Mouse (Mus musculus) midbrain, postnatal 0 days (tissue): ENCODE data around the gene Copg1. TPM values are rescaled to one million over a fixed set of nuclear protein-coding genes. Genes with fewer than 3 reads are reported as not detected.
A peak's percentile ranks its signal among the peaks of the same experiment; 100 is the strongest.

Source experiments
- ATAC-seq: fragments of 200-750 bp; cut with Nextera tagmentation; 2 replicates; pipeline ENCODE4 v1.8.0; 2017; ENCODE audit warnings: moderate number of reproducible peaks, mild to moderate bottlenecking, moderate TSS enrichment, moderate library complexity; ENCODE audit not compliant: low FRiP score
- DNase-seq: peaks from one replicate; pipeline ENCODE4 v3.0.0-alpha.2; 2015; ENCODE audit warnings: low spot score
- H3K27ac ChIP-seq: fragments of 300-500 bp; sonication (generic); 2 replicates; pipeline ENCODE4 v1.5.1; 2014; ENCODE audit warnings: low read depth, mild to moderate bottlenecking, low read length, mixed read lengths
- H3K27me3 ChIP-seq: fragments of 300-500 bp; sonication (generic); 2 replicates; pipeline ENCODE4 v1.6.1; 2014; ENCODE audit warnings: low read length, control low read depth, mixed read lengths; ENCODE audit not compliant: insufficient read depth
- H3K36me3 ChIP-seq: fragments of 300-500 bp; sonication (generic); 2 replicates; pipeline ENCODE4 v1.6.1; 2014; ENCODE audit warnings: low read length, control low read depth, mixed read lengths; ENCODE audit not compliant: insufficient read depth
- H3K4me1 ChIP-seq: fragments of 300-500 bp; sonication (generic); 2 replicates; pipeline ENCODE4 v1.6.1; 2014; ENCODE audit warnings: mild to moderate bottlenecking, control low read depth, antibody characterized with exemption, low read length, mixed read lengths; ENCODE audit not compliant: insufficient read depth
- H3K4me2 ChIP-seq: fragments of 300-500 bp; sonication (generic); 2 replicates; pipeline ENCODE4 v1.6.1; 2014; ENCODE audit warnings: low read depth, mild to moderate bottlenecking, low read length, mixed read lengths; ENCODE audit not compliant: poor library complexity, severe bottlenecking
- H3K4me3 ChIP-seq: fragments of 300-500 bp; sonication (generic); 2 replicates; pipeline ENCODE4 v1.5.1; 2014; ENCODE audit warnings: low read depth, mild to moderate bottlenecking, low read length, moderate library complexity
- H3K9ac ChIP-seq: fragments of 300-500 bp; sonication (generic); replicated peaks from 2 replicates; pipeline ENCODE4 v1.6.1; 2014; ENCODE audit warnings: mild to moderate bottlenecking, low read length, moderate library complexity, mixed read lengths; ENCODE audit not compliant: poor library complexity, severe bottlenecking
- H3K9me3 ChIP-seq: fragments of 300-500 bp; sonication (generic); 2 replicates; pipeline ENCODE4 v1.6.1; 2016; ENCODE audit warnings: low read length, control low read depth
- CTCF ChIP-seq: IDR thresholded peaks from 2 replicates; pipeline ENCODE4 v1.5.1; 2016; ENCODE audit warnings: antibody characterized with exemption, mild to moderate bottlenecking
- WGBS: fragments of 180-500 bp; shearing (Covaris S2); extraction: QIAGEN DNeasy Blood & Tissue Kit; methylation state at CpG from one replicate; pipeline ENCODE4 v1.1.7; 2014; 5-methylcytosine and 5-hydroxymethylcytosine counted together
- polyA plus RNA-seq: library from polyadenylated mRNA; unstranded; fragments of >200 nt; fragmentation: Nextera tagmentation; extraction: Ambion mirVana; gene quantifications from 2 replicates; pipeline ENCODE4 v1.2.1, GENCODE M21; 2015
- total RNA-seq: library from RNA; depleted of rRNA; stranded (reverse); fragments of >200 nt; gene quantifications from 2 replicates; pipeline ENCODE4 v1.2.3, GENCODE M21; 2014

Gene Copg1
- total and polyA plus RNA-seq, 2 experiments from 2014 or later, result 191 to 202 TPM

- Histone ChIP-seq H3K4me1 (peaks cover 6% of the 10 kb centered on the region; the same call in 1 of the 2 replicates), H3K36me3 (peaks cover 26% of the 10 kb centered on the region), H3K27ac (no peak overlapping the region; the same call in 1 of the 2 replicates), H3K4me3 (no peak overlapping the region), H3K27me3 (no peaks in the 10 kb centered on the region), H3K4me2 (no peak overlapping the region), H3K9me3 (no peaks in the 10 kb centered on the region), H3K9ac (no peak overlapping the region)
- no peak for TF ChIP-seq CTCF
- DNase-seq, result no peak
- 93% methylated on average over 13 of the region's 13 CpGs for WGBS
- ATAC-seq, result no peak
Observed at GRCm38 (mm10) chr6:87845031-87845695, 42.5 kb upstream of the Copg1 start.

GRCm38 (mm10) chr6:87846813-87847212 lies 40.8 kb upstream of the Copg1 start:
- Histone ChIP-seq H3K9ac (no peak overlapping the region), H3K4me3 (no peak overlapping the region), H3K9me3 (no peaks in the 10 kb centered on the region), H3K4me2 (no peak overlapping the region), H3K4me1 (peaks cover 6% of the 10 kb centered on the region; the same call in 1 of the 2 replicates), H3K27me3 (no peaks in the 10 kb centered on the region), H3K27ac (no peak overlapping the region), H3K36me3 (peaks cover 26% of the 10 kb centered on the region)
- WGBS, result 81% methylated on average over 1 of the region's 1 CpGs
- DNase-seq, result no peak
- no peak for TF ChIP-seq CTCF
- ATAC-seq, result no peak

- Histone ChIP-seq H3K27ac (peak overlapping the region; percentile 95; the same call in 1 of the 2 replicates), H3K4me1 (peaks cover 6% of the 10 kb centered on the region; the same call in 1 of the 2 replicates), H3K9me3 (no peaks in the 10 kb centered on the region)
Observed at GRCm38 (mm10) chr6:87849780-87850154, 37.8 kb upstream of the Copg1 start.

GRCm38 (mm10) chr6:87850155-87850899 lies 37.3 kb upstream of the Copg1 start:
- under 1% methylated on average over 56 of the region's 73 CpGs for WGBS
- Histone ChIP-seq H3K4me1 (peaks cover 6% of the 10 kb centered on the region; the same call in 1 of the 2 replicates), H3K4me2 (peak overlapping the region; percentile 78), H3K36me3 (peaks cover 3% of the 10 kb centered on the region; the same call in 1 of the 2 replicates), H3K27ac (peak overlapping the region; percentile 95), H3K4me3 (peak overlapping the region; percentile 99), H3K9me3 (no peaks in the 10 kb centered on the region), H3K27me3 (no peaks in the 10 kb centered on the region), H3K9ac (peak overlapping the region; percentile 97)
- DNase-seq, result peak; percentile 46
- ATAC-seq, result peak; percentile 63
- no peak for TF ChIP-seq CTCF

More at GRCm38 (mm10) chr6:87849780-87850154, 37.8 kb upstream of the Copg1 start:
- Histone ChIP-seq H3K27me3 (no peaks in the 10 kb centered on the region), H3K4me3 (peak overlapping the region; percentile 99), H3K9ac (peak overlapping the region; percentile 97), H3K4me2 (peak overlapping the region; percentile 78), H3K36me3 (peaks cover 9% of the 10 kb centered on the region)
- TF ChIP-seq CTCF, result no peak
- ATAC-seq, result no peak
- DNase-seq, result no peak
- WGBS, result under 1% methylated on average over 8 of the region's 8 CpGs

- H3K9me3 ChIP-seq, result no peaks in the 10 kb centered on the region
- peak; percentile 98 for DNase-seq
- no peak; the same call in 1 of the 2 replicates for TF ChIP-seq CTCF
- H3K36me3 ChIP-seq, result no peaks in the 10 kb centered on the region
- no peaks in the 10 kb centered on the region for H3K27me3 ChIP-seq
- H3K9ac ChIP-seq, result peak within 1 kb of the TSS; percentile 97
- peaks cover 6% of the 10 kb centered on the region; the same call in 1 of the 2 replicates for H3K4me1 ChIP-seq
- peak within 1 kb of the TSS; percentile 78 for H3K4me2 ChIP-seq
- ATAC-seq, result peak; percentile 99
- peak within 1 kb of the TSS; percentile 99 for H3K4me3 ChIP-seq
- WGBS, result under 1% methylated on average over 55 of the region's 55 CpGs
- H3K27ac ChIP-seq, result peak within 1 kb of the TSS; percentile 95
Observed at GRCm38 (mm10) chr6:87850900-87851614, 36.6 kb upstream of the Copg1 start, which contains the start of gene Cnbp. Cnbp (minus strand) TSS chr6:87851106.
